Mouse (Mus musculus): Measurements from ENCODE around the gene Mtm1. TPM values are rescaled to one million over a fixed set of nuclear protein-coding genes. Genes with fewer than 3 reads are reported as not detected.

The Mtm1 gene
- polyA plus RNA-seq, 1 experiment from 2014 or later = 4.5 TPM

- Histone ChIP-seq H3K4me1 (replicated peaks) (no peaks in the 10 kb centered on the region), H3K4me2 (no peak overlapping the region), H3K27ac (ENCODE audit: poor library complexity, severe bottlenecking) (no peak overlapping the region), H3K36me3 (no peaks in the 10 kb centered on the region), H3K4me3 (no peak overlapping the region), H3K9me3 (replicated peaks) (no peaks in the 10 kb centered on the region), H3K27me3 (replicated peaks) (no peaks in the 10 kb centered on the region), H3K9ac (no peak overlapping the region)
- WGBS = 85% methylated on average over 3 of the region's 3 CpGs
- no peak for ATAC-seq (ENCODE audit: insufficient number of reproducible peaks, low FRiP score)
Measured at GRCm38 (mm10) chrX:71218853-71219252, 8.3 kb downstream of the Mtm1 start.

GRCm38 (mm10) chrX:71220896-71221295, 10.3 kb downstream of the Mtm1 start:
- Histone ChIP-seq H3K9ac (no peak overlapping the region), H3K27me3 (replicated peaks) (no peaks in the 10 kb centered on the region), H3K27ac (ENCODE audit: poor library complexity, severe bottlenecking) (no peak overlapping the region), H3K4me2 (no peak overlapping the region), H3K4me1 (replicated peaks) (no peaks in the 10 kb centered on the region), H3K36me3 (no peaks in the 10 kb centered on the region), H3K9me3 (replicated peaks) (no peaks in the 10 kb centered on the region), H3K4me3 (no peak overlapping the region)
- ATAC-seq (ENCODE audit: insufficient number of reproducible peaks, low FRiP score) = no peak
- 55% methylated on average over 3 of the region's 3 CpGs for WGBS

- Histone ChIP-seq H3K4me1 (replicated peaks) (no peaks in the 10 kb centered on the region), H3K9ac (no peak overlapping the region), H3K27ac (ENCODE audit: poor library complexity, severe bottlenecking) (no peak overlapping the region), H3K27me3 (replicated peaks) (no peaks in the 10 kb centered on the region), H3K4me3 (no peak overlapping the region), H3K36me3 (no peaks in the 10 kb centered on the region), H3K4me2 (no peak overlapping the region), H3K9me3 (replicated peaks) (no peaks in the 10 kb centered on the region)
- no peak for ATAC-seq (ENCODE audit: insufficient number of reproducible peaks, low FRiP score)
- 82% methylated on average over 4 of the region's 4 CpGs for WGBS
Measured at GRCm38 (mm10) chrX:71222648-71223408, 12.3 kb downstream of the Mtm1 start.

GRCm38 (mm10) chrX:71226881-71227280, 16.3 kb downstream of the Mtm1 start:
- 79% methylated on average over 5 of the region's 5 CpGs for WGBS
- ATAC-seq (ENCODE audit: insufficient number of reproducible peaks, low FRiP score) = no peak
- H3K4me1 ChIP-seq (replicated peaks) = no peaks in the 10 kb centered on the region
- H3K9ac ChIP-seq = no peak overlapping the region
- H3K9me3 ChIP-seq (replicated peaks) = no peaks in the 10 kb centered on the region
- no peaks in the 10 kb centered on the region for H3K27me3 ChIP-seq (replicated peaks)
- no peaks in the 10 kb centered on the region for H3K36me3 ChIP-seq
- H3K4me3 ChIP-seq = no peak overlapping the region
- no peak overlapping the region for H3K4me2 ChIP-seq
- no peak overlapping the region for H3K27ac ChIP-seq (ENCODE audit: poor library complexity, severe bottlenecking)

GRCm38 (mm10) chrX:71228200-71228599, 17.6 kb downstream of the Mtm1 start:
- Histone ChIP-seq H3K4me2 (no peak overlapping the region), H3K9me3 (replicated peaks) (no peaks in the 10 kb centered on the region), H3K9ac (no peak overlapping the region), H3K4me1 (replicated peaks) (no peaks in the 10 kb centered on the region), H3K4me3 (no peak overlapping the region), H3K27ac (ENCODE audit: poor library complexity, severe bottlenecking) (no peak overlapping the region), H3K27me3 (replicated peaks) (no peaks in the 10 kb centered on the region), H3K36me3 (no peaks in the 10 kb centered on the region)
- no peak for ATAC-seq (ENCODE audit: insufficient number of reproducible peaks, low FRiP score)
- 61% methylated on average over 3 of the region's 3 CpGs for WGBS

- 52% methylated on average over 2 of the region's 2 CpGs for WGBS
- Histone ChIP-seq H3K36me3 (no peaks in the 10 kb centered on the region), H3K4me1 (replicated peaks) (no peaks in the 10 kb centered on the region), H3K9ac (no peak overlapping the region), H3K4me2 (no peak overlapping the region), H3K4me3 (no peak overlapping the region), H3K9me3 (replicated peaks) (no peaks in the 10 kb centered on the region), H3K27me3 (replicated peaks) (no peaks in the 10 kb centered on the region), H3K27ac (ENCODE audit: poor library complexity, severe bottlenecking) (no peak overlapping the region)
- no peak for ATAC-seq (ENCODE audit: insufficient number of reproducible peaks, low FRiP score)
Measured at GRCm38 (mm10) chrX:71230847-71231246, 20.3 kb downstream of the Mtm1 start.

- H3K27me3 ChIP-seq (replicated peaks) = no peaks in the 10 kb centered on the region
- 58% methylated on average over 1 of the region's 1 CpGs for WGBS
- H3K36me3 ChIP-seq = no peaks in the 10 kb centered on the region
- H3K27ac ChIP-seq (ENCODE audit: poor library complexity, severe bottlenecking) = no peak overlapping the region
- H3K9ac ChIP-seq = no peak overlapping the region
- H3K4me2 ChIP-seq = no peak overlapping the region
- no peaks in the 10 kb centered on the region for H3K4me1 ChIP-seq (replicated peaks)
- ATAC-seq (ENCODE audit: insufficient number of reproducible peaks, low FRiP score) = no peak
- H3K9me3 ChIP-seq (replicated peaks) = no peaks in the 10 kb centered on the region
- H3K4me3 ChIP-seq = no peak overlapping the region
Measured at GRCm38 (mm10) chrX:71256422-71256821, 45.9 kb downstream of the Mtm1 start.

- H3K4me3 ChIP-seq = no peak overlapping the region
- no peaks in the 10 kb centered on the region for H3K27me3 ChIP-seq (replicated peaks)
- ATAC-seq (ENCODE audit: insufficient number of reproducible peaks, low FRiP score) = no peak
- no peaks in the 10 kb centered on the region for H3K4me1 ChIP-seq (replicated peaks)
- H3K9me3 ChIP-seq (replicated peaks) = no peaks in the 10 kb centered on the region
- H3K27ac ChIP-seq (ENCODE audit: poor library complexity, severe bottlenecking) = no peak overlapping the region
- no peak overlapping the region for H3K9ac ChIP-seq
- 90% methylated on average over 4 of the region's 4 CpGs for WGBS
- H3K36me3 ChIP-seq = no peaks in the 10 kb centered on the region
- H3K4me2 ChIP-seq = no peak overlapping the region
Measured at GRCm38 (mm10) chrX:71260857-71261256, 50.3 kb downstream of the Mtm1 start.

GRCm38 (mm10) chrX:71264316-71264715, 53.7 kb downstream of the Mtm1 start:
- Histone ChIP-seq H3K36me3 (no peaks in the 10 kb centered on the region), H3K4me3 (no peak overlapping the region), H3K27me3 (replicated peaks) (no peaks in the 10 kb centered on the region), H3K4me2 (no peak overlapping the region), H3K4me1 (replicated peaks) (no peaks in the 10 kb centered on the region), H3K9me3 (replicated peaks) (no peaks in the 10 kb centered on the region), H3K27ac (ENCODE audit: poor library complexity, severe bottlenecking) (no peak overlapping the region), H3K9ac (no peak overlapping the region)
- 66% methylated on average over 2 of the region's 2 CpGs for WGBS
- ATAC-seq (ENCODE audit: insufficient number of reproducible peaks, low FRiP score) = no peak

- ATAC-seq (ENCODE audit: insufficient number of reproducible peaks, low FRiP score) = no peak
- Histone ChIP-seq H3K9ac (no peak overlapping the region), H3K27me3 (replicated peaks) (no peaks in the 10 kb centered on the region), H3K4me3 (no peak overlapping the region), H3K9me3 (replicated peaks) (no peaks in the 10 kb centered on the region), H3K36me3 (no peaks in the 10 kb centered on the region), H3K4me2 (no peak overlapping the region), H3K4me1 (replicated peaks) (no peaks in the 10 kb centered on the region), H3K27ac (ENCODE audit: poor library complexity, severe bottlenecking) (no peak overlapping the region)
- 61% methylated on average over 1 of the region's 1 CpGs for WGBS
Measured at GRCm38 (mm10) chrX:71268972-71269371, 58.4 kb downstream of the Mtm1 start.

GRCm38 (mm10) chrX:71274150-71274549, 63.6 kb downstream of the Mtm1 start:
- ATAC-seq (ENCODE audit: insufficient number of reproducible peaks, low FRiP score) = no peak
- no peak overlapping the region for H3K27ac ChIP-seq (ENCODE audit: poor library complexity, severe bottlenecking)
- H3K36me3 ChIP-seq = no peaks in the 10 kb centered on the region
- no peak overlapping the region for H3K4me3 ChIP-seq
- no peak overlapping the region for H3K4me2 ChIP-seq
- H3K9me3 ChIP-seq (replicated peaks) = no peaks in the 10 kb centered on the region
- 86% methylated on average over 3 of the region's 3 CpGs for WGBS
- H3K27me3 ChIP-seq (replicated peaks) = no peaks in the 10 kb centered on the region
- H3K9ac ChIP-seq = no peak overlapping the region
- no peaks in the 10 kb centered on the region for H3K4me1 ChIP-seq (replicated peaks)

GRCm38 (mm10) chrX:71285473-71285872, 74.9 kb downstream of the Mtm1 start:
- no peaks in the 10 kb centered on the region for H3K9me3 ChIP-seq (replicated peaks)
- no peaks in the 10 kb centered on the region for H3K27me3 ChIP-seq (replicated peaks)
- H3K9ac ChIP-seq = no peak overlapping the region
- no peaks in the 10 kb centered on the region for H3K4me1 ChIP-seq (replicated peaks)
- H3K36me3 ChIP-seq = no peaks in the 10 kb centered on the region
- no peak for ATAC-seq (ENCODE audit: insufficient number of reproducible peaks, low FRiP score)
- no peak overlapping the region for H3K4me2 ChIP-seq
- 76% methylated on average over 3 of the region's 3 CpGs for WGBS
- H3K4me3 ChIP-seq = no peak overlapping the region
- H3K27ac ChIP-seq (ENCODE audit: poor library complexity, severe bottlenecking) = no peak overlapping the region
